Mouse (Mus musculus) G1E (cell line): ENCODE results near the gene Sorl1.

ENCODE experiments used
- CTCF ChIP-seq: IDR thresholded peaks from 2 replicates; pipeline ENCODE4 v1.5.1; 2012; ENCODE audit warnings: low read depth, low read length, inconsistent platforms, mixed read lengths
- GATA2 ChIP-seq: IDR thresholded peaks from 2 replicates; pipeline ENCODE4 v1.6.1; 2012; ENCODE audit warnings: low read depth, low read length, inconsistent platforms, borderline replicate concordance
- POLR2AphosphoS5 ChIP-seq: IDR thresholded peaks from 2 replicates; pipeline ENCODE4 v1.6.1; 2012; ENCODE audit warnings: low read depth, low read length, inconsistent platforms; ENCODE audit not compliant: insufficient replicate concordance
- TAL1 ChIP-seq: conservative IDR thresholded peaks from 2 replicates; pipeline ENCODE4 v1.6.1; 2012; ENCODE audit warnings: low read depth, low read length, inconsistent platforms, mixed read lengths

DNA sequence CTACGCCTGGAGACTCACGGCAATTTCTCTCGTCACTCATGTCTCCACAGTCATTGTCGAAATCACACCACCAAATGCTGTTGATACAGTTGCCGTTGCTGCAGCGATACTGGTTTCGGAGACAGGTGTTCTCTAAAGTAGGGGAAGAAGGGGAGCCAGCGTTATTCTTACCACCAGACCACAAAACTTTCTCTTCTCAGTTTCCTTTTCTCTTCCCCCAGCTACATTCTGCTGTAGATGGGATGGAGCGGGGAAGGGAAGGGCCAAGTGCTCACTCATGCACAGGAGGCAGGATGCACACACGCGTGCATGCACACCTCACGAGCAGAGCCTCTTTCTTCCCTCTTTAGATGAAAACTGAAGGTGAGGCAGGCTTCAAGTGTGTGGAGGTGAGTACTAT, 101.8 kb downstream of the Sorl1 start:
- TF ChIP-seq CTCF (no peak), TAL1 (no peak), POLR2AphosphoS5 (no peak), GATA2 (no peak)
